Mouse (Mus musculus): Measurements from ENCODE around the gene Sox8.

Sox8 gene

GRCm38 (mm10) chr17:25555666-25556629 is 14.5 kb downstream of the Sox8 start:
- no peak for DNase-seq

GRCm38 (mm10) chr17:25555159-25555558 is 15.3 kb downstream of the Sox8 start:
- no peak for DNase-seq

DNA sequence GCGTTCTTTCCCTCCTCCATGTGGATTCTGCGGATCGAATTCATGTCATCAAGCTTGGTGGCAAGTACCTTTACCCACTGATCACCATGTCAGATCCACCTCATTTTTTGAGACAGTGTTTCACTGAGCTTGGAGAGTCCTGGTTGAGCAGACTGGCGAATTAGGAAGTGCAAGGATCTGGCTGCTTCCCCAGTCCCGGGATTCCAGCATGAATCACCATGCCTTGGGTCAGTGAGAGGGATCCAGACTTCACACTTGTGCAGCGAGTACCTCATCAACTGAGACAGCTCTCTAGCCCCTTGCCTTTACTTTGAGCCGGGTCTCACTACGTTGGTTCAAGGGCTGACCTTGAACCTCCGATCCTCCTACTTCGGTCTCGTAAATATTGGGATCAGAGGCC is 19.2 kb downstream of the Sox8 start:
- no peak for DNase-seq

DNA sequence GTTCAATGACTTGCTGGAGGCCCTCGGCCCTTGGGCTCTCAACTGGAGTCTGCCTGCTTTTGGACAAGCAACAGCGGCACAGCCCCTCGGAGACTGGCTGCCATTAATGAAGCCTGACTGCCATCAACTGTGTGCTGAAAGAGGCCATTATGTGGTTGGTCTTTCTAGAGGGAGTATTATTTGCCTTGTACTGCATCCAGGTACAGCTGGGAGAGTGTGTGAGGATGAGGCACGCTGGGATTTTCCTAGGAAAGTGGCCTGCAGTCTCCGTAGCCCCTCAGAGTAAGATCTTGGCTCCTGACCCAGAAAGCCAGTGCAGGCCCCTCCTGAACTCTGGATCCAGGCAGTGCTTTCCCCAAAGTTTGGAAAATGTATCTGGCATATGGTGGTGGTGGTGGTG is 20.5 kb downstream of the Sox8 start:
- no peak for DNase-seq

DNA sequence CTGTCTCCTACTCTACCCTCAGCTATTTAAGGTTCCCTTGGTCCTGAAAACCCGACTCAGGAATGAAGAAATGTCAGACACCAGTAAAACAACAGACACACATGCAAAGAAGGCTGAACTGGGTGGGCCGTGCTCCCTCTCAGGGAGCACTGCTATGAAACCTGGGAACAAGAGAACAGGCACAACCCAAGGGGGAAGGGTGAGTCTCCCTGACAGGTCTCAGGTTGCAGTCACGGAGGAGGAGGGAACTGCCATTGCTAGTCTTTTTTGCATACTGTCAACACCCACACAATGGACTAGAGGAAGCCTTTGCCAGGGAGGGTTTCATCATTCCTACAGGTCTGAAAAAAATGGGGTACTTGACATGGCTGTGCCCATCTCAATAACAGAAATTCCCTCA is 23.5 kb downstream of the Sox8 start:
- no peak for DNase-seq

DNA sequence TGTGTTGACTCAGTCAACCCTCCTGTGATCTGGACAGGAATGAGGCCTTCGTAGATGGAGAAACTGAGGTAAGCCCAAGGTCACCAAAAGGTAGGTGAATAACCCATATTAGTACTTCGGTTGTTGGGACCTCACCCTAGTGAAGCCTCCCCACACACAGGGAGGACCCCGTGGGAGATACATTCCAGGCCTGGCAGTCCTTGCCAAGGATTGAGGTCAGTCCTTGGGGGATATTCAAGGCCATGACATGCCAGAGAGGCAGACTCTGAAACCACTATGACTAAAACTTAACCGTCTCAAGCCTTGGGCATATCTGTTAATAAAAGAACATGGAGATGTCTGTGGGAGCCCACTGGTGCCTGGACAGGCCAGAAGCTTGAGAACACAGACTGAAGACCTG is 28.7 kb downstream of the Sox8 start:
- DNase-seq = no peak

DNA sequence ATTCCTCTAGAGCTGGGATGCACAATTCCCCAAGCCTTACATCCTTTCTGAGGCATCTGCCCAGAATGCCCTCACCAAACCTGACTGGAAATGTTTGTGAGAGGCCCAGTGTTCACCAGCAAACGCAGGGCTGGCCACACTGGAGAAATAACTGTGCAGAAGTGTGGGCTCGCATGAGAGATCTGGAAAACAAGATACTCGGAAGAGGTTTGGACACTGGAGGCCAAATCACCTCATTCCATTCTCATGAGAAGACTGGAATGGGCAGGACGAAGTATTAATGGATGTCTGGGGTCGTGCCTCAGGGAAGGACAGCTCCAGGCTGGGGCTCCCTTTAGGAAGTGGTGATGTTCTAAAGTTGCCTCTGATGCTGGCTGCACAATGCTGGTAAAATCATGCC is 29.8 kb downstream of the Sox8 start:
- no peak for DNase-seq

DNA sequence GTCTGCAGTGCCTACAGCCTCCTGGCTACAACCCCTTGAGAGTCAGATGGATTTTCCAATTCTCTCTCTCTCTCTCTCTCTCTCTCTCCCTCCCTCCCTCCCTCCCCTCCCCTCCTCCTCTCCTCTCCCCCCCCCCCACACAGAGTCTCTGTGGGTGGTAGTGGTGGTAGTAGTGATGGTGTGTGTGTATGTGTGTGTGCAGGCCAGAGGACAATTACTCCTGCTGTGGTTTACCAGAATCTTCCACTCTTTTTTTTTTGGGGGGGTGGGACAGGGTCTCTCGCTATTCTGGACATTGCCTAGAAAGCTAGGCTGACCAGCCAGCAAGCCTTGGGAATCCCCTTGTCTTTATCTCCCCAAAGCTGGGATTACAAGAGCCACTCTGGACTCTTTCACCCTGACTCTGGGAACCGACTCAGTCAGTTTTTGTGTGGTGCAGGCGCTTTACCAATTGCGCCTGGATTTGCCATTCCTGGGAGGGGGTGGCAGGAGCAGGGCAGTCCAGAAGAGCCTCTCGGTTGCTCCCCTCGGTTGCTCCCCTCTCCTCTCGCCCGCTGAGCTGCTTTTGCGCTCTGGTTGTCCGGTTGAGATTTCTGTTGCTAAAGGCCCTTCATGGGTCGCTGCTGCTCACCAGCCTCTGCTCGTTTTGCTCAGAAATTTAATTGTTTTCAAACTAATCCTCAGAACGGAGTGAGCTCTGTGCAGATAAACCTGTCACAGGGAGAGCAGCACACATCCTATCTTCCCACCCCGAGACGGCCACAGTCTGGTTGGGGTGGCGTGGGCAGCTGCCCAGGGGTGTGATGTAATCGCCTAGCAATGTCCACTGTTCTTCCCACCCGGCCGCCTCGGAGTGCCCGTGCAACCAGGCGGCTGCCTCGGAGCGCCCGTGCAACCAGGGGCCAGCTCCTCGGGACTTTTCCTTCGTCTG is 31.3 kb downstream of the Sox8 start:
- DNase-seq = no peak

GRCm38 (mm10) chr17:25530357-25531022 is 40.0 kb downstream of the Sox8 start:
- no peak for DNase-seq

DNA sequence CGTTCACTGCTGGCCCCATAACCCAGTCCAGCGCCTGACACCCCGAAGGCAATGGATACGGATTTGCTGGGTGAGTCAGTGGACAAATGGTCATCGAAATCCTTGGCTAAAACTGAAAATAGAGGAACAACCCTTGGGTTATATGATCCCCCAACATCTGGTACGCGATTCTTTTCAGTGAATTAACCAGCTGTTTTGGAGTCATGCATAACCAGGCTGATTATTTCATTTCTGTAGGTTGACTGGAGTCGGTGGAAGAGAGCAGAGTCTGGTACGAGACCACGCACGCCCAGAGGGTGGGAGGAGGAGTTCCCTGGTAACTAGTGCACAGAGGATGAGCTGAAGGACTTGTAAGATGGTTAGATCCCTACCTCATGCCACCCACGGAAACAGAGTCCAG is 48.4 kb downstream of the Sox8 start:
- no peak for DNase-seq

- no peak for DNase-seq
Observed at GRCm38 (mm10) chr17:25520492-25520891, 50.0 kb downstream of the Sox8 start.

DNA sequence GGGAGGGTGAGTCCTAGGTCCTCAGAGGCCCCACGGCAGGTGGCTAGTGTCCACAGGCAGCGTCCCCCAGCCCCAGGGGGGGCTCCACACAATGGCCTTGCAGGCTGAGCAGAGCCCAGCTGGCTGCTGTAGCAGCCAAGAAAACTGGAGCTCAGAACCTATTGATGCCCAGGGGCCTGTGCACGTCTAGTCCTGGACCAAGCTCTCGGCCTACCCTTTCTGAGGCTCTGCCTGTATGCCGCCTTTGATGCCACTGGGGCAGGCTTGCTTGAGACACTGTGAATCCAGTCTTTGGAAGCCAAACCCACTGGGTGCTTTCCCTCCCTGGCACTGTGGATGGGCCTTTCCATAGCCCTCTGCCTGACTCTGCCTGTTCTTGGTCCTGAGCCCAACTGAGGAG is 51.0 kb downstream of the Sox8 start:
- DNase-seq = no peak

GRCm38 (mm10) chr17:25518144-25518543 is 52.3 kb downstream of the Sox8 start:
- DNase-seq = no peak

- DNase-seq = no peak
Observed at GRCm38 (mm10) chr17:25516315-25516714, 54.2 kb downstream of the Sox8 start.
